Mouse (Mus musculus): Measurements from ENCODE around the gene Nlrc5.

The Nlrc5 gene

GRCm38 (mm10) chr8:94532525-94532872 lies 98.3 kb downstream of the Nlrc5 start:
- DNase-seq: no peak

GRCm38 (mm10) chr8:94532873-94533671 lies 98.9 kb downstream of the Nlrc5 start, which contains the start of gene Cpne2:
Cpne2 (plus strand) TSS chr8:94532990.
- DNase-seq: peak; percentile 34 to 48

GRCm38 (mm10) chr8:94534612-94535011 lies 100.5 kb downstream of the Nlrc5 start:
- DNase-seq: peak; percentile 26 to 46

- DNase-seq: no peak
Measured at GRCm38 (mm10) chr8:94535631-94536030, 101.5 kb downstream of the Nlrc5 start.

GRCm38 (mm10) chr8:94537456-94537855 lies 103.3 kb downstream of the Nlrc5 start:
- DNase-seq: no peak

GRCm38 (mm10) chr8:94540025-94540424 lies 105.9 kb downstream of the Nlrc5 start:
- no peak for DNase-seq

- no peak for DNase-seq
Measured at GRCm38 (mm10) chr8:94540889-94541795, 107.0 kb downstream of the Nlrc5 start.

GRCm38 (mm10) chr8:94543981-94544380 lies 109.8 kb downstream of the Nlrc5 start:
- no peak for DNase-seq

- DNase-seq: no peak
Measured at GRCm38 (mm10) chr8:94549041-94549440, 114.9 kb downstream of the Nlrc5 start.

- no peak for DNase-seq
Measured at GRCm38 (mm10) chr8:94549482-94549881, 115.3 kb downstream of the Nlrc5 start.

- DNase-seq: peak; percentile 17 to 20
Measured at GRCm38 (mm10) chr8:94549998-94550397, 115.8 kb downstream of the Nlrc5 start.

GRCm38 (mm10) chr8:94551471-94552422 lies 117.6 kb downstream of the Nlrc5 start:
- DNase-seq: no peak

- DNase-seq: no peak
Measured at GRCm38 (mm10) chr8:94552696-94553095, 118.5 kb downstream of the Nlrc5 start.

GRCm38 (mm10) chr8:94557281-94557680 lies 123.1 kb downstream of the Nlrc5 start:
- DNase-seq: no peak

- no peak for DNase-seq
Measured at GRCm38 (mm10) chr8:94561256-94561655, 127.1 kb downstream of the Nlrc5 start.

GRCm38 (mm10) chr8:94564421-94564820 lies 130.3 kb downstream of the Nlrc5 start:
- DNase-seq: no peak

GRCm38 (mm10) chr8:94566033-94566432 lies 131.9 kb downstream of the Nlrc5 start:
- DNase-seq: no peak

- peak; percentile 9 to 28 for DNase-seq
Measured at GRCm38 (mm10) chr8:94566446-94567158, 132.4 kb downstream of the Nlrc5 start.

GRCm38 (mm10) chr8:94567159-94567849 lies 133.1 kb downstream of the Nlrc5 start:
- no peak for DNase-seq

- DNase-seq: no peak
Measured at GRCm38 (mm10) chr8:94568098-94568497, 133.9 kb downstream of the Nlrc5 start.

- DNase-seq: no peak
Measured at GRCm38 (mm10) chr8:94569419-94569818, 135.3 kb downstream of the Nlrc5 start.

All from kidney, adult 8-10 months (tissue).